Mouse (Mus musculus): Measurements from ENCODE around the gene Slc46a1. TPM values are rescaled to one million over a fixed set of nuclear protein-coding genes. Genes with fewer than 3 reads are reported as not detected.

The Slc46a1 gene
- polyA plus RNA-seq, 1 experiment from 2014 or later = 7.2 TPM

DNA sequence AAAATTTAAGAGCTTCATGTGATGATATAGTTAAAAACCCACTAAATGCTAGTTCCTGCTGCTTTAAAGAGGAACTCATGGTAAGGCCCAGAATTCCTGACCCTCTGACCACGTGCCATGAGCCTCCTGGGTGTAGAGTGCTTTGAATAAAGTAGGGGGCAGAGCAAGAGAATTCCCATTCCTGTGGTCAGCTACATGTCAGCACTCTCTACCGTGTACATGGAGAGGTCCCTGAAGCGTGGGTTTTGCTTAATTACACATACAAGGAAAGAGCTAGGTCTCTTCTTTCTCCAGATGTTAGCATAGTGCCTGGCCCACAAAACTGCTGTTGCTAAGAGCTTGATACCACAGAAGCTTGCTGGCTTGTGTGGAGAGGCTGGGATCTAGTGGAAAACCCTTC lies 39.9 kb downstream of the Slc46a1 start:
- Histone ChIP-seq H3K27me3 (ENCODE audit: control insufficient read depth, insufficient read depth, low read length) (peaks cover 10% of the 10 kb centered on the region), H3K4me2 (ENCODE audit: low read depth, low read length) (no peak overlapping the region), H3K36me3 (ENCODE audit: control insufficient read depth, insufficient read depth) (peaks cover 15% of the 10 kb centered on the region), H3K4me3 (ENCODE audit: low read length) (no peak overlapping the region), H3K9ac (ENCODE audit: low read length) (no peak overlapping the region), H3K9me3 (replicated peaks; ENCODE audit: control insufficient read depth, low read length) (no peaks in the 10 kb centered on the region), H3K4me1 (ENCODE audit: control insufficient read depth, insufficient read depth, low read length) (no peaks in the 10 kb centered on the region), H3K27ac (ENCODE audit: low read length) (no peak overlapping the region)
- WGBS = 73% methylated on average over 3 of the region's 3 CpGs
- no peak for ATAC-seq (replicated peaks; ENCODE audit: extremely low read depth, insufficient read depth, low FRiP score)

DNA sequence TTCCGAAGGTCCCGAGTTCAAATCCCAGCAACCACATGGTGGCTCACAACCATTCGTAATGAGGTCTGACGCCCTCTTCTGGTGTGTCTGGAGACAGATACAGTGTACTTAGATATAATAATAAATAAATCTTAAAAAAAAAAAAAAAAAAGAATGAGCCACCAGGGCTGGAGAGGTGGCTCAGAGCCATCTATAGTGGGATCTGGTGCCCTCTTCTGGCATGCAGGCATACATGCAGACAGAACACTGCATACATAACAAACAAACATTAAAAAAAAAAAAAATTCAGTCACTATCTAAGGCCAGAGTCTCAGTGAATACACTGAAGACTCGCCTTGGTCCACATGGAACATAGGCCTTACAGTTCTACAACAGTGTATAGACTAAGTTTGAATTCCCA lies 43.7 kb downstream of the Slc46a1 start:
- Histone ChIP-seq H3K4me3 (ENCODE audit: low read length) (no peak overlapping the region), H3K27ac (ENCODE audit: low read length) (no peak overlapping the region), H3K9ac (ENCODE audit: low read length) (no peak overlapping the region), H3K4me1 (ENCODE audit: control insufficient read depth, insufficient read depth, low read length) (peaks cover 12% of the 10 kb centered on the region), H3K9me3 (replicated peaks; ENCODE audit: control insufficient read depth, low read length) (no peaks in the 10 kb centered on the region), H3K27me3 (ENCODE audit: control insufficient read depth, insufficient read depth, low read length) (no peaks in the 10 kb centered on the region), H3K36me3 (ENCODE audit: control insufficient read depth, insufficient read depth) (peaks cover 15% of the 10 kb centered on the region), H3K4me2 (ENCODE audit: low read depth, low read length) (no peak overlapping the region)
- 79% methylated on average over 5 of the region's 5 CpGs for WGBS
- ATAC-seq (replicated peaks; ENCODE audit: extremely low read depth, insufficient read depth, low FRiP score) = no peak

DNA sequence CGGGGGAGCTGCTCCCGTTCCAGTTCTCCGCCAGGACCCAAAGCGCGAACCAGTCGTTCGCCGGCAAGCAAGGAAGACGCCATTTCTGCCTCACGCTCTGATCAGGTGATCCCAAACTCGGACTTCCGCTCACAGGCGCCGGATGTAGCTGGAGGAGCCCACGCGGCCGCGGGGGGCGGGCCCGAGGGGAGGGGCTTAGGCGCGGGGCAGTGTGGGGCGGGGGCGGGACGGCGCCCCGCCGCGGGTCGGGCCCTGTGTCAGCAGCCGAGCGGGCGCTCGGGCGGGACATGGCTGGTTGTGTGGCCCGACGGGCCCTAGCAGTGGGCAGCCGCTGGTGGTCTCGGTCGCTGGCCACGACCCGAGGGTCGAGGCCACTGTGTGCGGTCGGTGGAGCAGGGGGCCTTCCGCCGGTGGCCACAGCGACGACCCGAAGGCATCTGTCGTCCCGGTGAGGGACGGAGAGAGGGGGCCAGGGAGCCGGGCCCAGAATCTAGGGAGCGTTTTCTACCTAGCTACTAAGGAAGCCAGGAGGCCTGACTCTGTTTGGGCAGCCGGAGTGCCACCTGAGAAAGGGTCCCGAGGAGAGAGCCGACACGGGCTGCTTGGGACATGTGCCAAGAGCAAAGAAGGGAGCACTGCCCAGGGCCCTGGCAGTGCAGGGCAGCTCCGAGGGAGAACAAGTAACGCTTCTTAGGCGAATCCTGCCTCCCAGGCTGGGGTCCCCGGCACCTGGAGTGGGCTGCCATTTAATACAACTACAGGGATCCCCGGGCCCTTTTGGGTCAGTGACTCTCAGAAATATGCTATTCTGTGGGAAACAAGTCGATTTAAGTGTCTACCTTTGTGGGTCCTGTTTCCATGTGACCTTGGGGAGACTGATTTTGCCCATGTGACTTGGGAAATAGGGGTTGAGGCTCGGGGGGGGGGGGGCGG lies 46.8 kb downstream of the Slc46a1 start, which contains the start of the genes Tmem199 and Poldip2:
Gene Tmem199 (minus strand): TSS at position 148 of the 933 bp plus-strand sequence.
Gene Poldip2 (plus strand): TSS at position 169 of the 933 bp plus-strand sequence.
- Histone ChIP-seq H3K36me3 (ENCODE audit: control insufficient read depth, insufficient read depth) (peaks cover 27% of the 10 kb centered on the region), H3K4me3 (ENCODE audit: low read length) (peak within 1 kb of the TSS; percentile 81), H3K27me3 (ENCODE audit: control insufficient read depth, insufficient read depth, low read length) (no peaks in the 10 kb centered on the region), H3K4me2 (ENCODE audit: low read depth, low read length) (peak within 1 kb of the TSS; percentile 89), H3K4me1 (ENCODE audit: control insufficient read depth, insufficient read depth, low read length) (peaks cover 12% of the 10 kb centered on the region), H3K27ac (ENCODE audit: low read length) (peak within 1 kb of the TSS; percentile 88), H3K9me3 (replicated peaks; ENCODE audit: control insufficient read depth, low read length) (no peaks in the 10 kb centered on the region), H3K9ac (ENCODE audit: low read length) (peak within 1 kb of the TSS; percentile 98)
- ATAC-seq (replicated peaks; ENCODE audit: extremely low read depth, insufficient read depth, low FRiP score) = peak; percentile 96
- WGBS = under 1% methylated on average over 67 of the region's 67 CpGs

DNA sequence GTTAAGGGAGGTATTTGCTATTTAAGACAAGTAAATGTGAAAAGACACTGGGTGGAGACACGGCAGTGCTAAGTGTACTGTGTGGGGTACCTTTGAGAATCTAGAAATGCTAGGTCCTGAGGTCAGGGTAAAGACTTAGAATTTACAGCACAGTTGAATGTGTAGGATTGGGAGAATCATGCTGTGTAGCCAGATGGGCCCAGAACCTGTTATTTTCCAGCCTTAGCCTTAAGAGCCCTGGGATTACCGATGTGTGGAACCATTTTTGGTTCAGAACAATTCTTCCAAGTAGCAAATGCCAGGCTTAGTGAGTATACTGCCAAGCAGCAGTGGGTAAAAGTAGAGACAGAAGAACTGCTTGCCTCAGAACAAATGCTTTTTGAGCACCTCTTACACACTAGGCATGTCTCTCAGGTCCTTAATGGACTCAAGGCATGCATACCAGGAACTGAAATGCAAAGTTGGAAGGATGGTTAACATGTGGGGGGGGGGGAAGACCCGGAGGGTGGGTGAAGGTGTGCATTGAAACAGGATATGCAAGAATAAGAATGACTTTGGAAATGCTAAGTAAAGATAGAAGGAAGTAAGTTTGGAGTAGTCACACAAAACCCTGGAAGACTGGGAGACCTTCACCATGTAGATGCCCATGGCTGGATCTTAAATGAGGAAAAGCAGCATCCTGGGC lies 47.8 kb downstream of the Slc46a1 start:
- Histone ChIP-seq H3K9ac (ENCODE audit: low read length) (peak overlapping the region; percentile 98), H3K4me3 (ENCODE audit: low read length) (peak overlapping the region; percentile 81), H3K4me1 (ENCODE audit: control insufficient read depth, insufficient read depth, low read length) (peaks cover 12% of the 10 kb centered on the region), H3K4me2 (ENCODE audit: low read depth, low read length) (peak overlapping the region; percentile 89), H3K9me3 (replicated peaks; ENCODE audit: control insufficient read depth, low read length) (no peaks in the 10 kb centered on the region), H3K27ac (ENCODE audit: low read length) (no peak overlapping the region), H3K36me3 (ENCODE audit: control insufficient read depth, insufficient read depth) (peaks cover 30% of the 10 kb centered on the region), H3K27me3 (ENCODE audit: control insufficient read depth, insufficient read depth, low read length) (no peaks in the 10 kb centered on the region)
- no peak for ATAC-seq (replicated peaks; ENCODE audit: extremely low read depth, insufficient read depth, low FRiP score)
- WGBS = 68% methylated on average over 3 of the region's 3 CpGs

DNA sequence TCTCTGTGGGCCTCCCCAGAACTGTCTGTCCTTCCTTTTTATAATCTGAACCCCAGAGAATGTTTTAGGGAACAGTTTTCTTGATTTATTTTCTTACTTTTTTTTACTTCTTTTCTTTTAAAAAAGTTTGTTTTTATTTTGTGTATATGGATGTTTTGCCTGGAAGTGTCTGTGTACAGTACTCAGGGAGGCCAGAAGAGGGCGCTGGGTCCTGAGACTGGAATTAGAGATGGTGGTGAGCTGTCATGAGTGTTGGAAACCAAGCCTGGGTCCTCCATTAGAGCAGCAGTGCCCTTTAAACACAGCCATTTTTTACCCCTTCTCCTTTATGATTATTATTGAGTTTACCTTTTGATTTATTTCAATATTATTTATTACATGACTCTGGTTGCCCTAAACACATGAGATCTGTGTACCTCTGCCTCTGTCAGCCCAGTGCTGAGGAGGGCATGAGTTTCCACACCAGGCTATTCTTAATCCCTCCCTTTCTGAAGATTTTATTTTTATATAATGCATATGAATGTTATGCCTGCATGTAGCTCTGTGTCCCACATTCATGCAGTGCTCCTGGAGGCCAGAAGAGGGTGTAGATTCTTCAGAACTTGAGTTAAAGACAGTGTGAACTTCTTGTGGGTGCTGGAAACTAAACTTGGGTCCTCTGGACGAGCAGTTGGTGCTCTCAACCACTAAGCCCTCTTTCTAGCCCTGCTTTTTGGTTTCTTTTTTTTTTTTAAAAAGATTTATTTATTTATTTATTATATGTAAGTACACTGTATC lies 50.2 kb downstream of the Slc46a1 start:
- whole genome bisulfite sequencing = 61% methylated on average over 2 of the region's 2 CpGs
- ATAC-seq (replicated peaks; ENCODE audit: extremely low read depth, insufficient read depth, low FRiP score) = no peak
- H3K9me3 ChIP-seq (replicated peaks; ENCODE audit: control insufficient read depth, low read length) = no peaks in the 10 kb centered on the region
- H3K36me3 ChIP-seq (ENCODE audit: control insufficient read depth, insufficient read depth) = peaks cover 39% of the 10 kb centered on the region
- peaks cover 12% of the 10 kb centered on the region for H3K4me1 ChIP-seq (ENCODE audit: control insufficient read depth, insufficient read depth, low read length)
- no peak overlapping the region for H3K27ac ChIP-seq (ENCODE audit: low read length)
- H3K27me3 ChIP-seq (ENCODE audit: control insufficient read depth, insufficient read depth, low read length) = no peaks in the 10 kb centered on the region
- no peak overlapping the region for H3K9ac ChIP-seq (ENCODE audit: low read length)
- no peak overlapping the region for H3K4me2 ChIP-seq (ENCODE audit: low read depth, low read length)
- no peak overlapping the region for H3K4me3 ChIP-seq (ENCODE audit: low read length)

DNA sequence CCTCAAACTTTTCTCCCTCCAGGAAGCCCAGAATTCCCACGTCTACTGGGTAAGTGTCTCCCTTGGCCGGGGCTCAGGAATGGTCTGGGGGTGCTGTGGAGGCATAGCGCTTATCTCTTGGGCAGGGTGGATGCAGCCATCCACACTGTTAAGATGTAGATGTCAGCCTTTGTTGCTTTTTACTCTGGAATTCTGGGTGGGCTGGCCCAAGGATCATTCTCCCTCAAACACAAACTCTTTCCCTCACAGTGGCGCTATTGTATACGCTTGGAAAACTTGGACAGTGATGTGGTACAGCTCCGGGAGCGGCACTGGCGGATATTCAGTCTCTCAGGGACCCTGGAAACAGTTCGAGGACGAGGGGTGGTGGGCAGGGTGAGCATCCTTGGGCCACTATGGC lies 53.4 kb downstream of the Slc46a1 start:
- no peaks in the 10 kb centered on the region for H3K9me3 ChIP-seq (replicated peaks; ENCODE audit: control insufficient read depth, low read length)
- no peak overlapping the region for H3K4me3 ChIP-seq (ENCODE audit: low read length)
- H3K27me3 ChIP-seq (ENCODE audit: control insufficient read depth, insufficient read depth, low read length) = no peaks in the 10 kb centered on the region
- H3K27ac ChIP-seq (ENCODE audit: low read length) = no peak overlapping the region
- 84% methylated on average over 10 of the region's 10 CpGs for WGBS
- H3K36me3 ChIP-seq (ENCODE audit: control insufficient read depth, insufficient read depth) = peaks cover 70% of the 10 kb centered on the region
- no peak overlapping the region for H3K9ac ChIP-seq (ENCODE audit: low read length)
- no peak for ATAC-seq (replicated peaks; ENCODE audit: extremely low read depth, insufficient read depth, low FRiP score)
- H3K4me2 ChIP-seq (ENCODE audit: low read depth, low read length) = no peak overlapping the region
- no peaks in the 10 kb centered on the region for H3K4me1 ChIP-seq (ENCODE audit: control insufficient read depth, insufficient read depth, low read length)

Other genes starting within 250 kb of the Slc46a1 start
- 58.0 and 64.5 TPM in 2 replicates for gene Sdf2, start 220.0 kb upstream of the Slc46a1 start, polyA plus RNA-seq (2015; fragmentation: Nextera tagmentation; extraction: Ambion mirVana)
- 16.3 and 16.9 TPM in 2 replicates for gene Supt6, start 219.7 kb upstream of the Slc46a1 start, polyA plus RNA-seq (2015; fragmentation: Nextera tagmentation; extraction: Ambion mirVana)
- gene 2610507B11Rik, start 203.9 kb upstream of the Slc46a1 start, polyA plus RNA-seq (2015; fragmentation: Nextera tagmentation; extraction: Ambion mirVana) = 67.1 and 70.8 TPM in 2 replicates
- 0.32 and 0.51 TPM in 2 replicates for gene BC030499, start 174.9 kb upstream of the Slc46a1 start, polyA plus RNA-seq (2015; fragmentation: Nextera tagmentation; extraction: Ambion mirVana)
- 27.7 and 28.5 TPM in 2 replicates for gene Spag5, start 164.2 kb upstream of the Slc46a1 start, polyA plus RNA-seq (2015; fragmentation: Nextera tagmentation; extraction: Ambion mirVana)
- 29.0 and 30.7 TPM in 2 replicates for gene Aldoc, start 142.7 kb upstream of the Slc46a1 start, polyA plus RNA-seq (2015; fragmentation: Nextera tagmentation; extraction: Ambion mirVana)
- 52.3 and 56.3 TPM in 2 replicates for gene Pigs, start 137.3 kb upstream of the Slc46a1 start, polyA plus RNA-seq (2015; fragmentation: Nextera tagmentation; extraction: Ambion mirVana)
- gene Unc119, start 122.2 kb upstream of the Slc46a1 start, polyA plus RNA-seq (2015; fragmentation: Nextera tagmentation; extraction: Ambion mirVana) = 34.0 and 37.1 TPM in 2 replicates
- 4.1 and 7.9 TPM in 2 replicates for gene Foxn1, start 79.1 kb upstream of the Slc46a1 start, polyA plus RNA-seq (2015; fragmentation: Nextera tagmentation; extraction: Ambion mirVana)
- 0.10 and 0.70 TPM in 2 replicates for gene Slc13a2, start 43.5 kb upstream of the Slc46a1 start, polyA plus RNA-seq (2015; fragmentation: Nextera tagmentation; extraction: Ambion mirVana)
- gene Sarm1, start 32.1 kb downstream of the Slc46a1 start, polyA plus RNA-seq (2015; fragmentation: Nextera tagmentation; extraction: Ambion mirVana) = 0.12 and 0.21 TPM in 2 replicates
- gene Vtn, start 33.4 kb downstream of the Slc46a1 start, polyA plus RNA-seq (2015; fragmentation: Nextera tagmentation; extraction: Ambion mirVana) = 2.1 and 2.3 TPM in 2 replicates
- not detected in 2 replicates for gene Sebox, start 37.8 kb downstream of the Slc46a1 start, polyA plus RNA-seq (2015; fragmentation: Nextera tagmentation; extraction: Ambion mirVana)
- 40.3 and 43.9 TPM in 2 replicates for gene Tmem199, start 46.5 kb downstream of the Slc46a1 start, polyA plus RNA-seq (2015; fragmentation: Nextera tagmentation; extraction: Ambion mirVana)
- gene Poldip2, start 46.5 kb downstream of the Slc46a1 start, polyA plus RNA-seq (2015; fragmentation: Nextera tagmentation; extraction: Ambion mirVana) = 186 and 187 TPM in 2 replicates
- 70.5 and 78.4 TPM in 2 replicates for gene Tnfaip1, start 70.6 kb downstream of the Slc46a1 start, polyA plus RNA-seq (2015; fragmentation: Nextera tagmentation; extraction: Ambion mirVana)
- 98.4 and 109 TPM in 2 replicates for gene Ift20, start 70.7 kb downstream of the Slc46a1 start, polyA plus RNA-seq (2015; fragmentation: Nextera tagmentation; extraction: Ambion mirVana)
- gene Tmem97, start 85.1 kb downstream of the Slc46a1 start, polyA plus RNA-seq (2015; fragmentation: Nextera tagmentation; extraction: Ambion mirVana) = 46.8 and 48.1 TPM in 2 replicates
- gene Nlk, start 231.7 kb downstream of the Slc46a1 start, polyA plus RNA-seq (2015; fragmentation: Nextera tagmentation; extraction: Ambion mirVana) = 10.8 and 13.2 TPM in 2 replicates

All from heart, embryonic 16.5 days (tissue).